Mouse (Mus musculus): Measurements from ENCODE around the gene Mmp20. TPM values are rescaled to one million over a fixed set of nuclear protein-coding genes. Genes with fewer than 3 reads are reported as not detected.

The Mmp20 gene
- not detected for polyA plus RNA-seq (2014; fragmentation: Illumina TruSeq; extraction: RNeasy Lipid Tissue Mini Kit (QIAGEN cat#74804); ENCODE audit: insufficient read depth, low read depth, low replicate concordance)

DNA sequence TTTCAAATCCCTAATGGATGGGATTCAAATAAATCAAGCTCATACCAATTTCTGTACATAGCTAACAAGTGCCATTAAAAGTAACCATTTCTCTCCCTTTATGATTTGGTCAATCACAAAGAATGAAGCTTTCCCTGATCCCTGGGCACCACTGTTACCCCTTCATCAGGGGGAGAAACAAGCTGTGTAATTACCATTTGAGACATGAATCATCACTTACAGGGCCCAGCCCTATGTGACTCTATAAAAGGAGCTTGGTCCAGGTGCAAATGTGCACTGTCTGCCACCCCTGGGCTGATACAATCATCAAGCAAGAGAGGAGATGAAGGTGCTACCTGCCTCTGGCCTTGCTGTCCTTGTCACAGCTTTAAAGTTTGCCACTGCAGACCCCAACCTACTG is at the start of gene Mmp20:
Gene Mmp20, plus strand, starts transcription at position 301 of the 400 bp plus-strand sequence.

DNA sequence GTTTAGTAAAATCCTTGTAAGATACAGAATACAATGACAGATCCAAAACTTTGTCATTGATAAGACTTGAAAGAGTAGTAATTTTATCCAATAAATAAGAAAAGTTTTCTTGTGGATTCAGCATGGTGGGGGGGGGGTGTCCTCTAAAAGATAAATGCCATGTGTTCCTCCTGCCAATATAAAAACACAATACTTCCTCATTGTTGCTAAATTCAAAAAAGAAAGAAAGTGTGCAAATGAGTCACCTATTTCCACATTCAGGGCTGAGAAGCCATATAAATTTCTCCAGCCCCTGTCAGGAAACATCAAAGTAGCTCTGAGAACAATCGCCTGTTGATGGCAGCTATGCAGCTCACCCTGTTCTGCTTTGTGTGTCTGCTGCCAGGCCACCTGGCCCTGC is 63.8 kb downstream of the Mmp20 start, which contains the start of gene Mmp7:
Gene Mmp7, plus strand, starts transcription at position 301 of the 400 bp plus-strand sequence.

Other genes starting within 250 kb of the Mmp20 start
- not detected for gene Mmp1b, start 240.2 kb upstream of the Mmp20 start, polyA plus RNA-seq (2014; fragmentation: Illumina TruSeq; extraction: RNeasy Lipid Tissue Mini Kit (QIAGEN cat#74804); ENCODE audit: insufficient read depth, low read depth, low replicate concordance)
- 37.3 TPM for gene Mmp3, start 182.4 kb upstream of the Mmp20 start, polyA plus RNA-seq (2014; fragmentation: Illumina TruSeq; extraction: RNeasy Lipid Tissue Mini Kit (QIAGEN cat#74804); ENCODE audit: insufficient read depth, low read depth, low replicate concordance)
- not detected for gene Mmp10, start 125.9 kb upstream of the Mmp20 start, polyA plus RNA-seq (2014; fragmentation: Illumina TruSeq; extraction: RNeasy Lipid Tissue Mini Kit (QIAGEN cat#74804); ENCODE audit: insufficient read depth, low read depth, low replicate concordance)
- gene Mmp8, start 69.8 kb upstream of the Mmp20 start, polyA plus RNA-seq (2014; fragmentation: Illumina TruSeq; extraction: RNeasy Lipid Tissue Mini Kit (QIAGEN cat#74804); ENCODE audit: insufficient read depth, low read depth, low replicate concordance), result 2.2 TPM
- gene Mmp27, start 56.8 kb upstream of the Mmp20 start, polyA plus RNA-seq (2014; fragmentation: Illumina TruSeq; extraction: RNeasy Lipid Tissue Mini Kit (QIAGEN cat#74804); ENCODE audit: insufficient read depth, low read depth, low replicate concordance), result 0.79 TPM
- gene Mmp7, start 63.9 kb downstream of the Mmp20 start, polyA plus RNA-seq (2014; fragmentation: Illumina TruSeq; extraction: RNeasy Lipid Tissue Mini Kit (QIAGEN cat#74804); ENCODE audit: insufficient read depth, low read depth, low replicate concordance), result not detected
- gene Tmem123, start 135.8 kb downstream of the Mmp20 start, polyA plus RNA-seq (2014; fragmentation: Illumina TruSeq; extraction: RNeasy Lipid Tissue Mini Kit (QIAGEN cat#74804); ENCODE audit: insufficient read depth, low read depth, low replicate concordance), result 79.1 TPM
- 23.2 TPM for gene Birc2, start 208.8 kb downstream of the Mmp20 start, polyA plus RNA-seq (2014; fragmentation: Illumina TruSeq; extraction: RNeasy Lipid Tissue Mini Kit (QIAGEN cat#74804); ENCODE audit: insufficient read depth, low read depth, low replicate concordance)
- gene Birc3, start 245.0 kb downstream of the Mmp20 start, polyA plus RNA-seq (2014; fragmentation: Illumina TruSeq; extraction: RNeasy Lipid Tissue Mini Kit (QIAGEN cat#74804); ENCODE audit: insufficient read depth, low read depth, low replicate concordance), result 20.1 TPM